Mouse (Mus musculus) liver, embryonic 14.5 days (tissue): ENCODE measurements around the gene Ccnf. TPM values are rescaled to one million over a fixed set of nuclear protein-coding genes. Genes with fewer than 3 reads are reported as not detected.

ENCODE experiments used
- ATAC-seq: fragments of 200-750 bp; cut with Nextera tagmentation; 2 replicates; pipeline ENCODE4 v1.8.0; 2017; ENCODE audit warnings: moderate number of reproducible peaks, mild to moderate bottlenecking, moderate library complexity; ENCODE audit not compliant: insufficient read depth
- DNase-seq, 3 experiments: peaks; one replicate each; pipeline ENCODE4 v3.0.0-alpha.2; 2012 to 2013; ENCODE audit warnings: low read depth in 3 of 3, low spot score in 3 of 3
- H3K27ac ChIP-seq: fragments of 300-500 bp; sonication (generic); 2 replicates; pipeline ENCODE4 v1.5.1; 2014; ENCODE audit warnings: moderate library complexity, mild to moderate bottlenecking, control low read depth, inconsistent platforms
- H3K27me3 ChIP-seq: fragments of 300-500 bp; sonication (generic); 2 replicates; pipeline ENCODE4 v1.6.1; 2014; ENCODE audit warnings: mild to moderate bottlenecking, low read length, moderate library complexity; ENCODE audit not compliant: control insufficient read depth, insufficient read depth
- H3K36me3 ChIP-seq: fragments of 300-500 bp; sonication (generic); replicated peaks from 2 replicates; pipeline ENCODE4 v1.6.1; 2014; ENCODE audit warnings: low read depth; ENCODE audit not compliant: control insufficient read depth, insufficient read depth
- H3K4me1 ChIP-seq, 2 experiments: fragments of 200-500 bp in 1 of 2; fragments of 300-500 bp in 1 of 2; sonication (generic) in 1 of 2; replicated peaks; 2 replicates each; pipeline ENCODE4 v1.6.1; 2012 to 2014; ENCODE audit warnings: antibody characterized with exemption in 1 of 2, inconsistent platforms in 1 of 2, low read length in 1 of 2; ENCODE audit not compliant: control insufficient read depth in 2 of 2, insufficient read depth in 2 of 2
- H3K4me2 ChIP-seq: fragments of 300-500 bp; sonication (generic); 2 replicates; pipeline ENCODE4 v1.6.1; 2014; ENCODE audit warnings: low read depth, mild to moderate bottlenecking, control low read depth, moderate library complexity
- H3K4me3 ChIP-seq, 2 experiments: fragments of 200-500 bp in 1 of 2; fragments of 300-500 bp in 1 of 2; sonication (generic) in 1 of 2; 2 replicates each; pipeline ENCODE4 v1.5.1; 2012 to 2014; ENCODE audit warnings: low read depth in 2 of 2, low read length in 2 of 2, mild to moderate bottlenecking in 2 of 2, control low read depth in 1 of 2, inconsistent platforms in 1 of 2, moderate library complexity in 1 of 2; ENCODE audit not compliant: insufficient read depth in 1 of 2
- H3K9ac ChIP-seq: fragments of 300-500 bp; sonication (generic); replicated peaks from 2 replicates; pipeline ENCODE4 v1.6.1; 2014; ENCODE audit warnings: mild to moderate bottlenecking, control low read depth, moderate library complexity
- H3K9me3 ChIP-seq: fragments of 300-500 bp; sonication (generic); 2 replicates; pipeline ENCODE4 v1.6.1; 2016; ENCODE audit warnings: low read length, mixed read lengths; ENCODE audit not compliant: control insufficient read depth
- CTCF ChIP-seq: IDR thresholded peaks from 2 replicates; pipeline ENCODE4 v1.5.1; 2016; ENCODE audit warnings: antibody characterized with exemption, low read depth, control low read depth
- EP300 ChIP-seq: IDR thresholded peaks from 2 replicates; pipeline ENCODE4 v1.6.1; 2016; ENCODE audit warnings: antibody characterized with exemption, low read depth
- WGBS: fragments of 180-500 bp; shearing (Covaris S2); extraction: QIAGEN DNeasy Blood & Tissue Kit; methylation state at CpG from one replicate; pipeline ENCODE4 v1.1.7; 2014; ENCODE audit not compliant: insufficient replicate concordance; 5-methylcytosine and 5-hydroxymethylcytosine counted together
- polyA plus RNA-seq, 2 experiments: library from polyadenylated mRNA; depleted of rRNA in 1 of 2; stranded (reverse) in 1 of 2; unstranded in 1 of 2; fragments of >200 nt; fragmentation: Nextera tagmentation in 1 of 2; extraction: Ambion mirVana in 1 of 2; gene quantifications; 2 replicates each; pipeline versions ENCODE4 v1.2.1 to v1.2.3; 2012 to 2014

The Ccnf gene
- polyA plus RNA-seq, 2 experiments = 36.9 to 69.5 TPM

DNA sequence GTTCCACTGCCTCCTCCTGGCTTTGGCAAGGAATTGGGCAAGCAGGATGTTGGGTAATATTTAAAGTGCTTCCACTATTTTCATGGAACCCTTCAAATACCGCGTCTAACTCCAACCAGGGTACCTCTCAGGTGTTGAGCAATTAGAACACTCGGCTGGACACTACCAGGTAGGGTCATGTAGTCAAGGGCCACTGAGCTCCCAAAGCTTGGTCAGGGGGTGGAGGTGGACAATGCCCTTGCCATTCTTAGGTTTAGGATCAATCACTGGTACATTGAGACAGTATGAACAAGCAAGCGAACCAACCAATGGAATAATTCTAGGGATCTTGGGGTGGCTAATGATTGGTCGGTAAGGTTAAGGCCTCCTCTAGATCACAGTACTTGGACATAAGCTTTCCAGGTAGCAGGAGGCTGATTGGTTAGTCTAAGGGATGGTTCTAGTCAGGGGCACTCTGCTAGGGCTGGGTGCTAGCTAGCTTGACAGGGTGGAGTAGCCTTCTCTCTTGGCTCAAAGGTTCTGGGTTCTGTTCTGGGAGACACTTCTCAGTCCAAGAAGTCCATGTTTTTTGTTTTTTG lies 38.8 kb downstream of the Ccnf start:
- peak overlapping the region; percentile 73 for H3K4me2 ChIP-seq
- no peak overlapping the region for H3K27ac ChIP-seq
- DNase-seq (no peak), ATAC-seq (no peak)
- peaks cover 27% of the 10 kb centered on the region for H3K36me3 ChIP-seq
- H3K4me1 ChIP-seq = peaks cover 34 to 42% of the 10 kb centered on the region in 2 experiments
- H3K9me3 ChIP-seq = no peaks in the 10 kb centered on the region
- no peak for TF ChIP-seq EP300
- TF ChIP-seq CTCF = peak; percentile 62
- no peak overlapping the region; the same call in 1 of the 2 replicates for H3K9ac ChIP-seq
- peak overlapping the region; percentile 46 to 47; a peak in 3 of 4 replicates for H3K4me3 ChIP-seq
- peaks cover 3% of the 10 kb centered on the region; the same call in 1 of the 2 replicates for H3K27me3 ChIP-seq
- 29% methylated on average over 5 of the region's 5 CpGs for WGBS

DNA sequence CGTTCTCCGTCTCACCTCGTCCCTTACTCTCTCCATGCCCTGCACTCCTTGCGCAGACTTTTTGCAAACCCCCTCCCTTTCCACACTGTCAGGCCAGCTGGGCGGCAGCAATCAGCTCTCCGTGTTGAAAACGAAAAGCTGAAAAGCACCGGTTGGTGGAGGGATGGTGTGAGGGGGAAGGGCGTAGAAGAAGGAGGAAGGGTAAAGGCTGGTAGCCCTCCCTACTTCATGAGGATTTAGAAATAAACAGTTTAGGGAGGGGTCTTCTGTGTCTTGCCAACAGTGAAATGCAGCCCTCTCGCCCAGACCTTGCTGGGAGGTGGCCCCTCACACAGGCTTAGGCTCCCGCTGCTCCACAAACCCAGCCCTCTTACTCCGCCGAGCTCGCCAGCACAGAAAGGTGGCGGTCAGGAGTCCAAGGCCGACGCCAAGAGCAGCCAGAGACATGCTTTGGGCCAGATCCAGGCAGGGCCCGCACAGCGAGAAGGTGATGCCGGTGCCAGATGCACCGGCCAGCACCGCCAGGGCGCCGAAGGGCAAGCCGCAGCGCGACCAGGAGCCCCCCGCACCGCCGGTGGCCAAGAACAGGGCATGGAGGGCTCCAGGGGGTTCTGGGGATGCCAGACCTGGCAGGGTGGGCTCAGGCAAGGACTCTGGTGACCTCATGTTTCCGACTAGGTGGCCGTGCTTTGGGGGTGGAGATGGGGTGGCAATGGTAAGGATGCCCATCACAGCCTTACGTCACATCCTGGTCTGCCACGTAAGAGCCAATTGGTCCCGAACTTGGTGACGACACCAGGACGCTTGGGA lies 39.4 kb downstream of the Ccnf start:
- peak in 2 of 3 experiments; percentile 57 to 59 for DNase-seq
- peaks cover 3% of the 10 kb centered on the region; the same call in 1 of the 2 replicates for H3K27me3 ChIP-seq
- TF ChIP-seq EP300 (no peak), CTCF (no peak)
- ATAC-seq = no peak
- H3K4me1 ChIP-seq = peaks cover 40 to 49% of the 10 kb centered on the region in 2 experiments
- H3K4me3 ChIP-seq = peak overlapping the region; percentile 46 to 47
- H3K36me3 ChIP-seq = peaks cover 21% of the 10 kb centered on the region
- no peaks in the 10 kb centered on the region for H3K9me3 ChIP-seq
- 7% methylated on average over 37 of the region's 37 CpGs for WGBS
- peak overlapping the region; percentile 73 for H3K4me2 ChIP-seq
- H3K27ac ChIP-seq = no peak overlapping the region
- H3K9ac ChIP-seq = peak overlapping the region; percentile 42

DNA sequence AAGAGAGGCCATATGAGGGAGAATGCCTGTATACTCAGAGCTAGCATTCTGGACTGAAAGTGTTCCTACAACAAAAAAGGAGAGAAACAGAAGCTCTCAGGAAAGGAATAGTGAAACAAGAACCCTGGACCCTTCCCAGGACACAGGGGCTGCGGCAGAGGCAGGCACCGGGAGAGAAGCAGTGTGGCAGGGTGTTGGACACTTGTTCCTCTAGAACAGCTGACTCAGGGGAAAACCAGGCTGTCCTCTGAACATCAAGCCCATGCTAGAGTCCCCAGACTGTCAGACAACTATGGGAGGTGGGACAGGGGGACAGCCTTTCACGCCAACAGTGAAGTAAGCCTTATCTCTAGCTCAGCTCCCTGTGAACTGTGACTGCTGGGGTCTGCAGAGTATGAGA lies 40.7 kb downstream of the Ccnf start:
- Histone ChIP-seq H3K27ac (no peak overlapping the region), H3K9ac (0 out of 2 replicates have a peak overlapping the region, but pooled peaks have one; percentile 18), H3K4me2 (no peak overlapping the region), H3K27me3 (peaks cover 3% of the 10 kb centered on the region; the same call in 1 of the 2 replicates), H3K4me1 (peaks cover 51 to 59% of the 10 kb centered on the region in 2 experiments), H3K4me3 (no peak overlapping the region), H3K9me3 (no peaks in the 10 kb centered on the region), H3K36me3 (peaks cover 8% of the 10 kb centered on the region)
- ATAC-seq = no peak
- no peak for DNase-seq
- no peak for TF ChIP-seq EP300
- TF ChIP-seq CTCF = no peak
- WGBS = 58% methylated on average over 3 of the region's 3 CpGs

DNA sequence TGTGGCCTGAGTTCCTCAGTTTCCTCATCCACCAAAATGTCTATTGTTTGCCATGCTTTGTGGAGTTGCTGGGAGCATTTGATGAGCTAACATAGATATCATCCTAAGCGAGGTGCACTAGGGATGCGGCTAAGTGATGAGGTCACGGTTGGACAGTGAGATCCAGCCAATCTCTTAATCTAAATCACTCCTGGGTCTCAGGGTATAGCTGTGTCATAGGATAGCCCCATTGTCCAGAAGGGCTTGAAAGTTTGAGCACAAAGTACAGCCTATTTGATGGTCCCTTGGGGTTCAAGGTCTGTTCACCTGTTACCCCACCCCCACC lies 41.4 kb downstream of the Ccnf start:
- no peak for DNase-seq
- peak overlapping the region; percentile 97 for H3K4me2 ChIP-seq
- peaks cover 3% of the 10 kb centered on the region; the same call in 1 of the 2 replicates for H3K27me3 ChIP-seq
- no peak for TF ChIP-seq EP300
- no peak for TF ChIP-seq CTCF
- peaks cover 51 to 59% of the 10 kb centered on the region in 2 experiments for H3K4me1 ChIP-seq
- peak overlapping the region; percentile 76 for H3K9ac ChIP-seq
- H3K27ac ChIP-seq = peak overlapping the region; percentile 95
- ATAC-seq = no peak
- no peaks in the 10 kb centered on the region for H3K9me3 ChIP-seq
- WGBS = 53% methylated on average over 3 of the region's 3 CpGs
- H3K36me3 ChIP-seq = peaks cover 1% of the 10 kb centered on the region
- peak overlapping the region in 1 of 2 experiments; percentile 67; a peak in 1 of 4 replicates for H3K4me3 ChIP-seq
